Mouse (Mus musculus) C2C12 (cell line): ENCODE data around the gene AC134908.4.

ENCODE experiments used
- CEBPB ChIP-seq: IDR thresholded peaks from one replicate; pipeline ENCODE4 v1.6.1; 2011; ENCODE audit warnings: low read depth, mild to moderate bottlenecking, control low read depth, moderate library complexity
- CTCF ChIP-seq: IDR thresholded peaks from one replicate; pipeline ENCODE4 v1.5.1; 2011; ENCODE audit not compliant: control insufficient read depth, insufficient read depth, insufficient read length
- FOSL1 ChIP-seq: IDR thresholded peaks from one replicate; pipeline ENCODE4 v1.8.0; 2011; ENCODE audit warnings: mild to moderate bottlenecking, low read length; ENCODE audit not compliant: poor library complexity, insufficient read depth, severe bottlenecking
- MAX ChIP-seq: IDR thresholded peaks from one replicate; pipeline ENCODE4 v1.6.1; 2011; ENCODE audit warnings: mild to moderate bottlenecking, control low read depth
- MYOD1 ChIP-seq: IDR thresholded peaks from one replicate; pipeline ENCODE4 v1.6.1; 2011; ENCODE audit warnings: low read depth; ENCODE audit not compliant: control insufficient read depth, insufficient read length
- MYOG ChIP-seq: IDR thresholded peaks from one replicate; pipeline ENCODE4 v1.6.1; 2011; ENCODE audit not compliant: control insufficient read depth, insufficient read length; ENCODE audit errors: extremely low read depth
- USF1 ChIP-seq: IDR thresholded peaks from one replicate; pipeline ENCODE4 v1.6.1; 2011; ENCODE audit warnings: low read depth, mild to moderate bottlenecking, control low read depth, moderate library complexity

DNA sequence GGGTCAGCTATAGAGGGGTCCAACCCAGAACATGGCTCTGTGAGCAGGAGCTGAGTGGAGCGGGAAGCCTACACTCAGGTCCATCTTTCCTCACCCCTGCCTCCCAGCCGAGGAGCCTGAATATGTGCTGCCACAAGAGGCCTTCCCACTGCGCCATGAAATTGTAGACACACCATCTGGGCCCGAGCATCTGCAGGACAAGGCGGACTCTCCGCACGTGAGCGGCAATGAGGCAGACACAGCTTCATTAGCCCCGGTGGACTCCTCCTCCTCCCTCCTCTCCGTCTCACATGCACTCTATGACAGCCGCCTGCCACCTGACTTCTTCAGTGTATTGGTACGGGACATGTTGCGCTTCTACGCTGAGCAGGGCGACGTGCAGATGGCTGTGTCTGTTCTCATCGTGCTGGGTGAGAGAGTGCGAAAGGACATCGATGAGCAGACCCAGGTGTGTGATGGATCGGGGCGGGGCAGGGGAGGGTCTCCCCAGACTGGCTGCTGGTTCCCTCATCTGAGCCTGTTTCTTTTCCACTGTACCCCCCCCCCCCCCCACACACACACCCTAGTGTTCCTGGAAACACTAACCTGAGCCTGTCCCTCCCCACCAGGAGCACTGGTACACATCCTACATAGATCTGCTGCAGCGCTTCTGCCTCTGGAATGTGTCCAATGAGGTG, 32.2 kb upstream of the AC134908.4 start:
- no peak for TF ChIP-seq CTCF
- no peak for TF ChIP-seq USF1
- no peak for TF ChIP-seq MAX
- no peak for TF ChIP-seq MYOD1
- TF ChIP-seq CEBPB: no peak
- no peak for TF ChIP-seq MYOG
- TF ChIP-seq FOSL1: no peak
